Mouse (Mus musculus) CH12.LX (cell line): Measurements from ENCODE around the gene Rtn4rl1. TPM values are rescaled to one million over a fixed set of nuclear protein-coding genes. Genes with fewer than 3 reads are reported as not detected.

ENCODE experiments used
- DNase-seq: peaks from one replicate; pipeline ENCODE4 v3.0.0-alpha.2; 2013; ENCODE audit errors: extremely low read depth
- H3K27ac ChIP-seq: 2 replicates; pipeline ENCODE4 v1.5.1; 2012; ENCODE audit warnings: low read depth, mild to moderate bottlenecking, control low read depth, moderate library complexity; ENCODE audit not compliant: insufficient read depth
- H3K27me3 ChIP-seq: replicated peaks from 2 replicates; pipeline ENCODE3; 2012; ENCODE audit warnings: inconsistent platforms
- H3K36me3 ChIP-seq, 2 experiments: replicated peaks in 1 of 2; 2 replicates each; pipeline versions ENCODE3 to v1.6.1; 2012; ENCODE audit warnings: inconsistent platforms in 1 of 2, low read length in 1 of 2, mild to moderate bottlenecking in 1 of 2, mixed read lengths in 1 of 2, moderate library complexity in 1 of 2; ENCODE audit not compliant: control insufficient read depth in 1 of 2, insufficient read depth in 1 of 2
- H3K4me1 ChIP-seq, 2 experiments: 2 replicates each; pipeline ENCODE4 v1.6.1; 2012; ENCODE audit warnings: inconsistent platforms in 1 of 2, moderate library complexity in 1 of 2; ENCODE audit not compliant: insufficient read depth in 2 of 2, control insufficient read depth in 1 of 2
- H3K4me2 ChIP-seq: 2 replicates; pipeline ENCODE4 v1.6.1; 2012; ENCODE audit warnings: low read depth, mild to moderate bottlenecking, control low read depth; ENCODE audit not compliant: poor library complexity, insufficient read depth, severe bottlenecking
- H3K4me3 ChIP-seq, 3 experiments: fragments of 150-350 bp in 1 of 3; sonication (generic) in 1 of 3; replicated peaks in 1 of 3; 2 replicates each; pipeline versions ENCODE3 to v1.5.1; 2011 to 2012; ENCODE audit warnings: low read depth in 2 of 3, low read length in 2 of 3, mild to moderate bottlenecking in 2 of 3, moderate library complexity in 2 of 3, control low read depth in 1 of 3, improper control_type of control experiment in 1 of 3, inconsistent platforms in 1 of 3, mixed read lengths in 1 of 3; ENCODE audit not compliant: poor library complexity in 1 of 3
- H3K79me2 ChIP-seq: replicated peaks from 2 replicates; pipeline ENCODE4 v1.6.1; 2012; ENCODE audit warnings: mild to moderate bottlenecking, moderate library complexity; ENCODE audit not compliant: control insufficient read depth, poor library complexity, insufficient read depth, severe bottlenecking; ENCODE audit errors: extremely low read depth
- H3K9ac ChIP-seq: 2 replicates; pipeline ENCODE4 v1.6.1; 2012; ENCODE audit warnings: low read depth, mild to moderate bottlenecking, control low read depth, moderate library complexity; ENCODE audit not compliant: insufficient read depth
- H3K9me3 ChIP-seq: replicated peaks from 2 replicates; pipeline ENCODE3; 2012; ENCODE audit warnings: low read length, inconsistent platforms, mixed read lengths
- BHLHE40 ChIP-seq: IDR thresholded peaks from 2 replicates; pipeline ENCODE4 v1.6.1; 2011; ENCODE audit warnings: mild to moderate bottlenecking, low read depth, low read length, improper control_type of control experiment
- CHD2 ChIP-seq: IDR thresholded peaks from 2 replicates; pipeline ENCODE4 v1.6.1; 2011; ENCODE audit warnings: low read length, improper control_type of control experiment
- CTCF ChIP-seq, 2 experiments: IDR thresholded peaks in 1 of 2; conservative IDR thresholded peaks in 1 of 2; 2 replicates each; pipeline ENCODE4 v1.5.1; 2011 to 2012; ENCODE audit warnings: low read depth in 2 of 2, low read length in 2 of 2, improper control_type of control experiment in 1 of 2, inconsistent platforms in 1 of 2, mild to moderate bottlenecking in 1 of 2, moderate library complexity in 1 of 2
- E2F4 ChIP-seq: IDR thresholded peaks from 2 replicates; pipeline ENCODE4 v1.6.1; 2011; ENCODE audit warnings: low read depth, low read length, improper control_type of control experiment; ENCODE audit not compliant: insufficient replicate concordance
- EP300 ChIP-seq: IDR thresholded peaks from 2 replicates; pipeline ENCODE4 v1.6.1; 2011; ENCODE audit warnings: low read length, improper control_type of control experiment
- JUN ChIP-seq: IDR thresholded peaks from 2 replicates; pipeline ENCODE4 v1.6.1; 2011; ENCODE audit warnings: low read depth, mild to moderate bottlenecking, low read length, improper control_type of control experiment, moderate library complexity; ENCODE audit not compliant: insufficient read depth
- MAFK ChIP-seq: IDR thresholded peaks from 2 replicates; pipeline ENCODE4 v1.6.1; 2011; ENCODE audit warnings: low read length, improper control_type of control experiment; ENCODE audit not compliant: insufficient replicate concordance
- MXI1 ChIP-seq: IDR thresholded peaks from 2 replicates; pipeline ENCODE4 v1.6.1; 2011; ENCODE audit warnings: mild to moderate bottlenecking, low read depth, low read length, improper control_type of control experiment
- NRF1 ChIP-seq: IDR thresholded peaks from 2 replicates; pipeline ENCODE4 v1.6.1; 2014; ENCODE audit warnings: low read depth, mild to moderate bottlenecking, inconsistent platforms, low read length, improper control_type of control experiment, moderate library complexity
- PAX5 ChIP-seq: IDR thresholded peaks from 2 replicates; pipeline ENCODE4 v1.6.1; 2012; ENCODE audit warnings: low read length, inconsistent platforms, mixed read lengths
- RCOR1 ChIP-seq: conservative IDR thresholded peaks from 2 replicates; pipeline ENCODE4 v1.6.1; 2012; ENCODE audit warnings: low read depth, mild to moderate bottlenecking, inconsistent platforms, low read length, improper control_type of control experiment
- SIN3A ChIP-seq: IDR thresholded peaks from 2 replicates; pipeline ENCODE4 v1.6.1; 2012; ENCODE audit warnings: low read length, improper control_type of control experiment, inconsistent platforms
- TBP ChIP-seq: conservative IDR thresholded peaks from 2 replicates; pipeline ENCODE4 v1.6.1; 2011; ENCODE audit warnings: low read depth, low read length, improper control_type of control experiment
- ZC3H11A ChIP-seq: IDR thresholded peaks from 2 replicates; pipeline ENCODE4 v1.6.1; 2012; ENCODE audit warnings: low read depth, mild to moderate bottlenecking, inconsistent platforms, low read length, improper control_type of control experiment
- ZKSCAN1 ChIP-seq: IDR thresholded peaks from 2 replicates; pipeline ENCODE4 v1.6.1; 2012; ENCODE audit warnings: low read depth, inconsistent platforms, low read length, improper control_type of control experiment, borderline replicate concordance
- ZMIZ1 ChIP-seq: IDR thresholded peaks from 2 replicates; pipeline ENCODE4 v1.6.1; 2012; ENCODE audit warnings: low read depth, mild to moderate bottlenecking, inconsistent platforms, low read length, improper control_type of control experiment
- ZNF384 ChIP-seq: IDR thresholded peaks from 2 replicates; pipeline ENCODE4 v1.6.1; 2012; ENCODE audit warnings: low read depth, low read length, improper control_type of control experiment, inconsistent platforms
- dilution Hi-C: fragments of 300-500 bp; cut with MboI; formaldehyde crosslinking; loops from 2 replicates; pipeline ENCODE4 v1.14.3; 2020; ENCODE audit warnings: low sequenced_read_pairs; ENCODE audit not compliant: extremely low pct_unique_long_range_greater_than_20kb, extremely low pct_ligation_motif_present
- in situ Hi-C: fragments of 300-500 bp; cut with MboI; formaldehyde crosslinking; loops from 3 replicates; pipeline ENCODE4 v1.14.3; 2019; ENCODE audit warnings: low sequenced_read_pairs, low pct_ligation_motif_present, low pct_unique_long_range_greater_than_20kb, mixed read lengths
- polyA plus RNA-seq: library from polyadenylated mRNA; unstranded; fragments of >175 nt; gene quantifications from 2 replicates; pipeline ENCODE4 v1.2.1, GENCODE M21; 2012; ENCODE audit warnings: low read depth; ENCODE audit not compliant: insufficient read length
- total RNA-seq, 2 experiments: library from RNA; depleted of rRNA; stranded (reverse); fragments of 300-350 nt in 1 of 2; fragments of >200 nt in 1 of 2; gene quantifications; 2 replicates each; pipeline ENCODE4 v1.2.3; 2012 to 2014

Gene Rtn4rl1
- total and polyA plus RNA-seq, 3 experiments, result 0.04 to 0.09 TPM; not detected in 1

GRCm38 (mm10) chr11:75240158-75240934, 46.8 kb downstream of the Rtn4rl1 start:
- TF ChIP-seq BHLHE40, result no peak
- peak in 1 of 2 experiments; percentile 26; a peak in 1 of 4 replicates for TF ChIP-seq CTCF (conservative IDR thresholded peaks at IDR 0.05 in 1 of 2, IDR thresholded peaks at IDR 0.05 in 1 of 2; ENCODE audit: low read depth in 2 of 2, low read length in 2 of 2)
- H3K36me3 ChIP-seq, result no peaks in the 10 kb centered on the region
- dilution Hi-C loops, result no loop called here

DNA sequence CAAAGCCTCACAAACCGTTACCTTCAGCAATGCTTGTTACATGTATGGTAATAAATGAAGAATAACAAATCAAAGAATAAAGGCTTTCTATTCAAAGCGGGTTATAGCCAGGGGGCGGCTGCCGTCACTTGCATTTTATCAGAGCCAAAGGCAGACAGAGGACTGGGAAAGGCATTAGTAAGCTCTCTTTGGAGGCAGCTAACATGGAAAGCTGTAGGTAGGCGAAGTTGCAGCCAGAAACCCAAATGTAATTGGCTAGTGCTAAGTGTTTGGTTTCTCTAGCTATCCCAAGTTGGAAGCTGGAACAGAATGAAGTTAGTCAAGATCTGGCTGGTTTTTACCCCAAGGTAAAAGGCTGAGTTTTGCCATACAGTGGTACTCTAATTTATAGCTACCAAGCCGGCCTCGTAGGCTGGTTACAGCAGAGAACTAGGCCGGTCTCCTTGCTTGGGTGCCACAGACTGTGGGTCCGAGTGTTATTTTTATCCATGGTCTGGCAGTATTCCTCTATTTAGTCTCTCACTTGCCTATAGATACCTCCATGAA, 49.2 kb downstream of the Rtn4rl1 start:
- dilution Hi-C loops, result no loop called here
- TF ChIP-seq JUN, result no peak
- TF ChIP-seq EP300, result no peak
- TF ChIP-seq ZNF384, result no peak
- no peak for TF ChIP-seq ZMIZ1
- no peak for TF ChIP-seq ZKSCAN1
- no peak for TF ChIP-seq NRF1
- TF ChIP-seq CHD2, result no peak
- TF ChIP-seq BHLHE40, result no peak
- TF ChIP-seq MXI1, result no peak
- TF ChIP-seq SIN3A, result no peak
- no peak for TF ChIP-seq TBP
- no peak for TF ChIP-seq E2F4
- no peak for TF ChIP-seq ZC3H11A
- no peak for TF ChIP-seq RCOR1
- no peak for TF ChIP-seq PAX5
- TF ChIP-seq MAFK, result no peak
- TF ChIP-seq, all 38 proteins: peak for 0
- H3K9ac ChIP-seq, result no peak overlapping the region
- no peaks in the 10 kb centered on the region for H3K36me3 ChIP-seq
- H3K79me2 ChIP-seq, result no peaks in the 10 kb centered on the region
- peaks cover 0 to 11% of the 10 kb centered on the region in 2 experiments; a peak in 2 of 4 replicates for H3K4me1 ChIP-seq
- DNase-seq, result no peak
- H3K27me3 ChIP-seq, result peaks cover 12% of the 10 kb centered on the region
- no peaks in the 10 kb centered on the region for H3K9me3 ChIP-seq
- H3K4me2 ChIP-seq, result no peak overlapping the region
- in situ Hi-C loops, result no loop called here
- no peak overlapping the region for H3K27ac ChIP-seq
- no peak overlapping the region for H3K4me3 ChIP-seq

More at GRCm38 (mm10) chr11:75240158-75240934, 46.8 kb downstream of the Rtn4rl1 start:
- DNase-seq, result no peak
- Histone ChIP-seq H3K79me2 (no peaks in the 10 kb centered on the region), H3K27me3 (peaks cover 26% of the 10 kb centered on the region), H3K4me1 (peaks cover 0 to 9% of the 10 kb centered on the region in 2 experiments; a peak in 2 of 4 replicates), H3K4me2 (no peak overlapping the region), H3K4me3 (no peak overlapping the region), H3K27ac (no peak overlapping the region), H3K9me3 (no peaks in the 10 kb centered on the region), H3K9ac (no peak overlapping the region)
- in situ Hi-C loops, result no loop called here
